Mouse (Mus musculus): ENCODE results near the gene Clpp.

GRCm38 (mm10) chr17:57012245-57012795 is 22.2 kb downstream of the Clpp start:
- TF ChIP-seq EP300 (IDR thresholded peaks at IDR 0.05; ENCODE audit: insufficient read depth, low read depth, low read length) = no peak
- no peak for TF ChIP-seq CTCF (IDR thresholded peaks at IDR 0.05; ENCODE audit: low read depth, low read length)

All from ES-Bruce4 (cell line).